Mouse (Mus musculus): ENCODE data around the gene Tmem185a. TPM values are rescaled to one million over a fixed set of nuclear protein-coding genes. Genes with fewer than 3 reads are reported as not detected.
"Not testable (repeated sequence)": the region's sequence is repeated elsewhere in the genome, so short reads cannot be mapped to it uniquely, and the experiment has no call there.

Gene Tmem185a
- 6.3 to 14.5 TPM (median 10.3 TPM) in 3 replicates for total RNA-seq (2017)

GRCm38 (mm10) chrX:70476792-70477776 lies at the start of gene Tmem185a:
TSS of gene Tmem185a (minus strand) at chrX:70477180.
- ATAC-seq (replicated peaks; ENCODE audit: insufficient number of reproducible peaks, low FRiP score, low TSS enrichment, poor library complexity, severe bottlenecking): peak; percentile 70; the same call in 1 of the 2 replicates

- not testable (repeated sequence) for ATAC-seq (replicated peaks; ENCODE audit: insufficient number of reproducible peaks, low FRiP score, low TSS enrichment, poor library complexity, severe bottlenecking)
Observed at GRCm38 (mm10) chrX:70514413-70514812, 37.4 kb upstream of the Tmem185a start.

DNA sequence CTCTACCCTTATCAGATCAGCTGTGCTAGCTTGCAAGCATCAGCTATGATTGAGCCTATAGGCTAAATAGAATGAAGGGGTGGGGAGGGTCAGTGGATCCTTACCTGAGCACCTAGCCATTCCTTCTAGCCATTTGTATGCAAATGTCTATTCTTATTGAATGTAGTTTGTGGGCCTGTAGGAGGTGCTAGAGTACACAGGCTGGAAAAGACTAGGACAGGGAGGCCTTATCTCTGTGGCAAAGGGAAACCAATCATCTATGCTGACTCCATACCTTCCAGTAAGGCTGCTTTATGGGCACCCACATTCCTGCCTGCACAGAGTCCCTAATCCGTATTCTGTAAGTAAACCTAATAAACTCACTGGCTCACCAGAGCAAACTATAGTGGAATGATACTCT lies 10.3 kb upstream of the Tmem185a start:
- not testable (repeated sequence) for ATAC-seq (replicated peaks; ENCODE audit: insufficient number of reproducible peaks, low FRiP score, low TSS enrichment, poor library complexity, severe bottlenecking)

- ATAC-seq (replicated peaks; ENCODE audit: insufficient number of reproducible peaks, low FRiP score, low TSS enrichment, poor library complexity, severe bottlenecking): no peak
Observed at GRCm38 (mm10) chrX:70482154-70482553, 5.2 kb upstream of the Tmem185a start.

DNA sequence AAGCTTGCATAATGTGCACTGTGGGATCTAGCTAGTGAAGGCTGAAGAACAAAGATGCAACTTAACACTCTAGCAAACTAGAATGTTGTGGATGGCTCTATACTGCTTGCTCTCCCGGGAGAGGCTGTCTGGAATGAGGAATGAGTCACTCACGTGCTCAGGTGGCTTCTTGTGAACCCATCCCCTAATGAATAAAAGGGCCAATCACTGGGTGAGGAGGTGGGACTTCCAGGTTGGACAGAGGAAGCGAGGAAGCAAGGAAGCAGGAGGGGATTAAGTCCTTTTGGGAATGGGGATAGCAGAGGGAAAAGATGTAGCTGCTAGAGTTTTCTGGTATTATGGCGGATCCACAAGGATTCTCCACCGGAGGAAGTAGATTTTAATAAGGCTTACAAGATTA lies 1.7 kb upstream of the Tmem185a start:
- ATAC-seq (replicated peaks; ENCODE audit: insufficient number of reproducible peaks, low FRiP score, low TSS enrichment, poor library complexity, severe bottlenecking): no peak

- no peak for ATAC-seq (replicated peaks; ENCODE audit: insufficient number of reproducible peaks, low FRiP score, low TSS enrichment, poor library complexity, severe bottlenecking)
Observed at GRCm38 (mm10) chrX:70475215-70475765, 1.7 kb downstream of the Tmem185a start.

GRCm38 (mm10) chrX:70466897-70467296 lies 10.1 kb downstream of the Tmem185a start:
- ATAC-seq (replicated peaks; ENCODE audit: insufficient number of reproducible peaks, low FRiP score, low TSS enrichment, poor library complexity, severe bottlenecking): no peak

- ATAC-seq (replicated peaks; ENCODE audit: insufficient number of reproducible peaks, low FRiP score, low TSS enrichment, poor library complexity, severe bottlenecking): no peak
Observed at GRCm38 (mm10) chrX:70465489-70465888, 11.5 kb downstream of the Tmem185a start.

- no peak for ATAC-seq (replicated peaks; ENCODE audit: insufficient number of reproducible peaks, low FRiP score, low TSS enrichment, poor library complexity, severe bottlenecking)
Observed at GRCm38 (mm10) chrX:70463621-70464020, 13.4 kb downstream of the Tmem185a start.

DNA sequence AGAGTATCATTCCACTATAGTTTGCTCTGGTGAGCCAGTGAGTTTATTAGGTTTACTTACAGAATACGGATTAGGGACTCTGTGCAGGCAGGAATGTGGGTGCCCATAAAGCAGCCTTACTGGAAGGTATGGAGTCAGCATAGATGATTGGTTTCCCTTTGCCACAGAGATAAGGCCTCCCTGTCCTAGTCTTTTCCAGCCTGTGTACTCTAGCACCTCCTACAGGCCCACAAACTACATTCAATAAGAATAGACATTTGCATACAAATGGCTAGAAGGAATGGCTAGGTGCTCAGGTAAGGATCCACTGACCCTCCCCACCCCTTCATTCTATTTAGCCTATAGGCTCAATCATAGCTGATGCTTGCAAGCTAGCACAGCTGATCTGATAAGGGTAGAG lies 24.6 kb downstream of the Tmem185a start:
- ATAC-seq (replicated peaks; ENCODE audit: insufficient number of reproducible peaks, low FRiP score, low TSS enrichment, poor library complexity, severe bottlenecking): not testable (repeated sequence)

DNA sequence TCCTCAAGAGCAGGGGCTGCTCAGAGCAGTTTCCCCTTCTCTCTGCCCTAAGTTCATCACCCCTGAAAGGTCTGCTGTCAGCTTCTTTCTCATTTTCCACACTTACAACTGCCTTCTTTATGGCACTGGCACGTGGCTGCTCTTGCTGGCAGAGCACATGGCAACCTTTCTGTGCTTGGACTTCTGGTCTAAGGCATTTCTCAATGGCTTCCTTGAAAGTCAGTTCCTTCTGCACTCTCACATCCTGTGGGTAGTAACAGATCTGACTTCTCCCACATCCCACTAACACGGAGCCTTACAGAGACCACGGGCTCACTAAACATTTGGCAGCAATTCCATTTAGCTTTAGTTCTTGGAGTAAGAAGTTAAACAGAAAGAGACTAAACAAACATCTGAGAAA lies 51.5 kb downstream of the Tmem185a start:
- ATAC-seq (replicated peaks; ENCODE audit: insufficient number of reproducible peaks, low FRiP score, low TSS enrichment, poor library complexity, severe bottlenecking): not testable (repeated sequence)

Other genes with a start within 250 kb of the Tmem185a start
- gene Ids, start 112.1 kb downstream of the Tmem185a start, total RNA-seq (2017): 13.5 to 23.7 TPM (median 15.1 TPM) in 3 replicates
- gene 1110012L19Rik, start 91.3 kb downstream of the Tmem185a start, total RNA-seq (2017): 12.1 to 27.5 TPM (median 12.8 TPM) in 3 replicates

Data from monocyte, adult 5-6 weeks (primary cell).